Mouse (Mus musculus) thymus, adult 18-20 months (tissue): ENCODE data around the gene Larp4.

Source experiments
- DNase-seq, 2 experiments: peaks; one replicate each; pipeline ENCODE4 v3.0.0; 2022; ENCODE audit warnings: mixed read lengths in 2 of 2

The Larp4 gene

DNA sequence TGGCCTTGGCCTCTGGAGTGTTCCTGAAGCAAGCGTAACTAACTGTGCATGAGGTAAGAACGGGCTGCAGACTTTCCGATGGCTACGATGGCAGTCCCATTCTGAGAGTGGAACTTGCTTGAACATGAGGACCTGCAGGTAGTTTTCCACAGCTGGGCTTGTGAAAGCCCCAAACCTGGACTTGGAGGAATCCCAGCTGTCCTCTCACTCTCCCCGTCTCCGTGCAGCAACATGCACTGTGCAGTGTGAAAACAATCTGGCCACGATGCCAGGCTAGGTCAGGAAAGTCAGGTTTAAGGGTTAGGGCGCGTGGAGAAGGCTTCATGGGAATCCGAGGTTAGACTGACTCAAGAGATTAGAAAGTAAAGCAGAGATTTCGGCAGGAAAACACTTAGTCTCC, 89.0 kb downstream of the Larp4 start:
- no peak for DNase-seq

GRCm38 (mm10) chr15:100059626-100060311, 89.9 kb downstream of the Larp4 start:
- no peak for DNase-seq

GRCm38 (mm10) chr15:100060513-100061140, 90.8 kb downstream of the Larp4 start:
- no peak for DNase-seq

GRCm38 (mm10) chr15:100061377-100061776, 91.5 kb downstream of the Larp4 start:
- no peak for DNase-seq

DNA sequence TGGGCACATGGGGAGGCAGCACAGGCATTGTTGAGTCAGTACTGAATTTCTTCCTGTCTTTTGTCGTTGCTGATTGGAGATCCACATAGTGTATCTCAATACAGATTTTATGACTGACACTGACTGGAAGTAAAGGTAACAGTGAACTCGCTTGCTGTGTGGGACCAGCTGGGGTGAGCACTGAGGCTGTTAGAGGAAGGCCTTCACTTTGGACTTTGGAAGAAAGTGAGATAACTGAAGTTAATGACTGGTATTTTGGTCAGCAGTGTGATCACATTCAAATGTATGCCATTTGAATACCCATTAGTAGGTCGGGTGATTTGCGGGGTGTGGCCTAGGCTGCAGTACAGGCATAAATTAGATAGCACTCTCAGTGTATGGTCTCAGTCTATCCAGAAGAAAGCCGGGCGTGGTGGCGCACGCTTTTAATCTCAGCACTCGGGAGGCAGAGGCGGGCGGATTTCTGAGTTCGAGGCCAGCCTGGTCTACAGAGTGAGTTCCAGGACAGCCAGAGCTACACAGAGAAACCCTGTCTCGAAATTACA, 93.4 kb downstream of the Larp4 start:
- DNase-seq = no peak
